Mouse (Mus musculus) heart, embryonic 11.5 days (tissue): Measurements from ENCODE around the gene Ttc9b. TPM values are rescaled to one million over a fixed set of nuclear protein-coding genes. Genes with fewer than 3 reads are reported as not detected.

Experiments used
- ATAC-seq: fragments of 200-750 bp; cut with Nextera tagmentation; replicated peaks from 2 replicates; pipeline ENCODE4 v1.8.0; 2017; ENCODE audit warnings: moderate library complexity; ENCODE audit not compliant: insufficient number of reproducible peaks, low FRiP score, low TSS enrichment
- H3K27ac ChIP-seq: fragments of 300-500 bp; sonication (generic); 2 replicates; pipeline ENCODE4 v1.5.1; 2014; ENCODE audit warnings: mild to moderate bottlenecking, low read depth, low read length
- H3K27me3 ChIP-seq: fragments of 300-500 bp; sonication (generic); 2 replicates; pipeline ENCODE4 v1.6.1; 2014; ENCODE audit warnings: mild to moderate bottlenecking, low read length, mixed read lengths; ENCODE audit not compliant: control insufficient read depth, insufficient read depth
- H3K36me3 ChIP-seq: fragments of 300-500 bp; sonication (generic); 2 replicates; pipeline ENCODE4 v1.6.1; 2014; ENCODE audit warnings: mild to moderate bottlenecking, low read length, moderate library complexity, mixed read lengths; ENCODE audit not compliant: control insufficient read depth, insufficient read depth
- H3K4me1 ChIP-seq: fragments of 300-500 bp; sonication (generic); 2 replicates; pipeline ENCODE4 v1.6.1; 2014; ENCODE audit warnings: low read length; ENCODE audit not compliant: control insufficient read depth, insufficient read depth
- H3K4me2 ChIP-seq: fragments of 300-500 bp; sonication (generic); 2 replicates; pipeline ENCODE4 v1.6.1; 2014; ENCODE audit warnings: mild to moderate bottlenecking, moderate library complexity
- H3K4me3 ChIP-seq: fragments of 300-500 bp; sonication (generic); 2 replicates; pipeline ENCODE4 v1.5.1; 2014; ENCODE audit warnings: low read depth, low read length
- H3K9ac ChIP-seq: fragments of 300-500 bp; sonication (generic); 2 replicates; pipeline ENCODE4 v1.6.1; 2014; ENCODE audit warnings: mild to moderate bottlenecking, low read depth, low read length, moderate library complexity
- H3K9me3 ChIP-seq: fragments of 300-500 bp; sonication (generic); replicated peaks from 2 replicates; pipeline ENCODE4 v1.6.1; 2016; ENCODE audit warnings: low read length; ENCODE audit not compliant: control insufficient read depth
- WGBS: fragments of 180-500 bp; shearing (Covaris S2); extraction: QIAGEN DNeasy Blood & Tissue Kit; methylation state at CpG from one replicate; pipeline ENCODE4 v1.1.7; 2014; ENCODE audit not compliant: insufficient replicate concordance; 5-methylcytosine and 5-hydroxymethylcytosine counted together
- polyA plus RNA-seq: library from polyadenylated mRNA; unstranded; fragments of >200 nt; fragmentation: Nextera tagmentation; extraction: Ambion mirVana; gene quantifications from 2 replicates; pipeline ENCODE4 v1.2.1, GENCODE M21; 2014

Ttc9b gene
- polyA plus RNA-seq, 1 experiment from 2014 or later, result not detected

DNA sequence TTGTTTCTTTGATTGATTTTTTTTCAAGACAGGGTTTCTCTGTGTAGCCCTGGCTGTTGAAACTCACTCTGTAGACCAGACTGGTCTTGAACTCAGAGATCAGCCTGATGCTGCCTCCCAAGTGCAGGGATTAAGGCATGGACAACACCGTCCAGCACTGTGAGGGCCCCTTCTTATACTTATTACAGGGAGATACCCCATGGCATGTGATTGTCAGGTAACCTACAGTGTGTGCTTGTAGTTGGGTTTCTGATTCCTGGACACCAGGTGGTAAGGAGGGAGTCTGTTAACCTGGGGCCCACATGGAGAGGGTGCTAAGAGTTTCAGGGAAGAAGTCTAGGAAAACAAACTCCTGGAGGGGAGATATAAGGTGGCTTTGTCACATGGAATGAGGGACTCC lies 33.3 kb downstream of the Ttc9b start:
- peaks cover 8% of the 10 kb centered on the region for H3K4me1 ChIP-seq
- H3K36me3 ChIP-seq, result no peaks in the 10 kb centered on the region
- H3K4me2 ChIP-seq, result no peak overlapping the region
- peaks cover 2% of the 10 kb centered on the region; the same call in 1 of the 2 replicates for H3K27me3 ChIP-seq
- WGBS, result 65% methylated on average over 1 of the region's 1 CpGs
- no peak overlapping the region for H3K4me3 ChIP-seq
- no peak for ATAC-seq
- H3K9me3 ChIP-seq, result no peaks in the 10 kb centered on the region
- no peak overlapping the region for H3K9ac ChIP-seq
- no peak overlapping the region for H3K27ac ChIP-seq

GRCm38 (mm10) chr7:27687836-27688235 lies 34.1 kb downstream of the Ttc9b start:
- 59% methylated on average over 3 of the region's 3 CpGs for WGBS
- H3K27me3 ChIP-seq, result peaks cover 2% of the 10 kb centered on the region; the same call in 1 of the 2 replicates
- no peak overlapping the region for H3K9ac ChIP-seq
- peaks cover 8% of the 10 kb centered on the region for H3K4me1 ChIP-seq
- H3K4me3 ChIP-seq, result no peak overlapping the region
- no peaks in the 10 kb centered on the region for H3K9me3 ChIP-seq
- H3K27ac ChIP-seq, result no peak overlapping the region
- no peaks in the 10 kb centered on the region for H3K36me3 ChIP-seq
- no peak for ATAC-seq
- no peak overlapping the region for H3K4me2 ChIP-seq

DNA sequence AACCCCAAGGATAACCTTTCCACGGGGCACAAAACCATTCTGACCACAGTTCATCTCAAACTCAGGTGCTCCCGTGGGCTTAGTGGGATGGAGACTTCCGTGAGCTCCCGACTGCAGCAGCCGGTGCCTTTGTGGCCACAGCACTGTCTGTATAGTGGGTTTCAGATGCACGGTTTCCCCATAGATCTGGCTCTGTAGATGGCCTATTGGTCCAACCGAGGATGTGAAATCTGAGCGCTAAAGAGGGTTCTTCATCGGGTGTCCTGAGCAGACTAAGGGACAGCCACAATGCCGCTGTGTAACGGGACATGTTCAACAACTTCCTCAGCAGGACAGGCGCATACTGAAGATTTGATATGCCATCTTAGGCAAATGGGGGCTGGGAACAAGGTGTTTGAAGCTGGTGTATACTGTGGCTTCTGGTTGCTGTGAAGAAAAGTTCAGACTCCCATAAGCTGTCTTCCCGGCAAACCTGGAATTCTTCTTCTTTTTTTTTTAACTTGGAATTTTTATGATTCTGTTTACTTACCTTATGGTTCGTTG lies 34.6 kb downstream of the Ttc9b start:
- H3K4me1 ChIP-seq, result peaks cover 8% of the 10 kb centered on the region
- H3K27ac ChIP-seq, result no peak overlapping the region
- WGBS, result 40% methylated on average over 14 of the region's 14 CpGs
- peaks cover 2% of the 10 kb centered on the region; the same call in 1 of the 2 replicates for H3K27me3 ChIP-seq
- no peaks in the 10 kb centered on the region for H3K36me3 ChIP-seq
- H3K9me3 ChIP-seq, result no peaks in the 10 kb centered on the region
- H3K4me3 ChIP-seq, result peak overlapping the region; percentile 58
- ATAC-seq, result no peak
- H3K4me2 ChIP-seq, result peak overlapping the region; percentile 88
- peak overlapping the region; percentile 85 for H3K9ac ChIP-seq

GRCm38 (mm10) chr7:27688815-27689612 lies 35.3 kb downstream of the Ttc9b start, which contains the start of gene Zfp607b:
Gene Zfp607b, plus strand, starts transcription at chr7:27689340.
- Histone ChIP-seq H3K27me3 (peaks cover 2% of the 10 kb centered on the region; the same call in 1 of the 2 replicates), H3K9ac (peak within 1 kb of the TSS; percentile 85), H3K4me3 (peak within 1 kb of the TSS; percentile 58), H3K27ac (peak within 1 kb of the TSS; percentile 54; the same call in 1 of the 2 replicates), H3K4me1 (peaks cover 8% of the 10 kb centered on the region), H3K4me2 (peak within 1 kb of the TSS; percentile 88), H3K9me3 (no peaks in the 10 kb centered on the region), H3K36me3 (no peaks in the 10 kb centered on the region)
- ATAC-seq, result peak; percentile 97
- 1% methylated on average over 19 of the region's 19 CpGs for whole genome bisulfite sequencing

DNA sequence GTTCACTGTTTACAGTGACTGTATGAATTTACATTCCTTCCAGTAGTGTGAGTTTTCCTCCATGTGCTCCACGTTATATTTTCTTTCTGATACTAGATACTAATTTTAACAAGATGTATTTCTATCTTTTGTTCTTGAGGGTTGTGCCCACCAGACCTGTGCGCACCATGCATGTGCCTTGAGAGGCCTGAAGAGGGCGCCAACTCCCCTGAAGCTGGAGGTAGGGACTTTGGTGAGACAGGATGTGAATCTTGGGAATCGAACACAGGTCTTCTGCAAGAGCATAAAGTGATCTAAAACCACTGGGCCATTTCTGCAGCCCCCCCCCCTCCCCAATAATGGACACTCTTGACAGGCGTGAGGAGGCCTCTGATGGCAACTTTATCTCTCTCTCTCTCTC lies 37.4 kb downstream of the Ttc9b start:
- H3K4me2 ChIP-seq, result no peak overlapping the region
- H3K27me3 ChIP-seq, result no peaks in the 10 kb centered on the region
- no peak for ATAC-seq

GRCm38 (mm10) chr7:27696711-27697110 lies 43.0 kb downstream of the Ttc9b start:
- no peak overlapping the region for H3K4me3 ChIP-seq
- no peak for ATAC-seq
- H3K9ac ChIP-seq, result no peak overlapping the region
- no peaks in the 10 kb centered on the region for H3K36me3 ChIP-seq
- H3K27ac ChIP-seq, result no peak overlapping the region
- no peaks in the 10 kb centered on the region for H3K4me1 ChIP-seq
- WGBS, result 44% methylated on average over 3 of the region's 3 CpGs
- no peak overlapping the region for H3K4me2 ChIP-seq
- H3K9me3 ChIP-seq, result no peaks in the 10 kb centered on the region
- H3K27me3 ChIP-seq, result no peaks in the 10 kb centered on the region

More for the DNA sequence above, 37.4 kb downstream of the Ttc9b start:
- H3K9ac ChIP-seq, result no peak overlapping the region
- peaks cover 8% of the 10 kb centered on the region for H3K4me1 ChIP-seq
- H3K36me3 ChIP-seq, result no peaks in the 10 kb centered on the region
- no peak overlapping the region for H3K27ac ChIP-seq
- H3K9me3 ChIP-seq, result no peaks in the 10 kb centered on the region
- H3K4me3 ChIP-seq, result no peak overlapping the region
- WGBS, result 33% methylated on average over 5 of the region's 5 CpGs

Other genes starting within 250 kb of the Ttc9b start
- 0.23 and 0.30 TPM in 2 replicates for gene Sptbn4, start 206.2 kb upstream of the Ttc9b start, polyA plus RNA-seq
- 106 and 121 TPM in 2 replicates for gene Blvrb, start 205.9 kb upstream of the Ttc9b start, polyA plus RNA-seq
- 19.9 and 20.3 TPM in 2 replicates for gene Sertad3, start 180.1 kb upstream of the Ttc9b start, polyA plus RNA-seq
- gene Sertad1, start 167.0 kb upstream of the Ttc9b start, polyA plus RNA-seq, result 37.5 and 38.8 TPM in 2 replicates
- 0.76 and 0.96 TPM in 2 replicates for gene Prx, start 154.6 kb upstream of the Ttc9b start, polyA plus RNA-seq
- gene Hipk4, start 130.6 kb upstream of the Ttc9b start, polyA plus RNA-seq, result 0.44 and 0.57 TPM in 2 replicates
- 59.5 and 64.2 TPM in 2 replicates for gene Pld3, start 100.7 kb upstream of the Ttc9b start, polyA plus RNA-seq
- 22.5 and 29.3 TPM in 2 replicates for gene 2310022A10Rik, start 100.7 kb upstream of the Ttc9b start, polyA plus RNA-seq
- 72.1 and 78.0 TPM in 2 replicates for gene Akt2, start 62.4 kb upstream of the Ttc9b start, polyA plus RNA-seq
- gene Map3k10, start 20.7 kb downstream of the Ttc9b start, polyA plus RNA-seq, result 3.0 and 3.6 TPM in 2 replicates
- 1.7 and 3.1 TPM in 2 replicates for gene Zfp607b, start 35.4 kb downstream of the Ttc9b start, polyA plus RNA-seq
- gene Zfp60, start 77.5 kb downstream of the Ttc9b start, polyA plus RNA-seq, result 21.8 and 22.5 TPM in 2 replicates
- gene Zfp626, start 153.3 kb downstream of the Ttc9b start, polyA plus RNA-seq, result 1.5 and 2.1 TPM in 2 replicates
- 5.5 and 6.5 TPM in 2 replicates for gene Zfp59, start 184.7 kb downstream of the Ttc9b start, polyA plus RNA-seq
- gene Zfp607a, start 203.6 kb downstream of the Ttc9b start, polyA plus RNA-seq, result 3.1 and 3.7 TPM in 2 replicates